Mouse (Mus musculus) embryonic facial prominence, embryonic 10.5 days (tissue): ENCODE data around the gene Psd. TPM values are rescaled to one million over a fixed set of nuclear protein-coding genes. Genes with fewer than 3 reads are reported as not detected.
A peak's percentile ranks its signal among the peaks of the same experiment; 100 is the strongest.

Experiments
- DNase-seq: peaks from one replicate; pipeline ENCODE4 v3.0.0-alpha.2; 2017; ENCODE audit warnings: low spot score
- H3K27ac ChIP-seq: fragments of 300-500 bp; sonication (generic); replicated peaks from 2 replicates; pipeline ENCODE4 v1.5.1; 2016; ENCODE audit warnings: mild to moderate bottlenecking
- H3K27me3 ChIP-seq: fragments of 300-500 bp; sonication (generic); replicated peaks from 2 replicates; pipeline ENCODE4 v1.6.1; 2016; ENCODE audit warnings: low read depth, mild to moderate bottlenecking; ENCODE audit not compliant: poor library complexity, severe bottlenecking
- H3K36me3 ChIP-seq: fragments of 300-500 bp; sonication (generic); replicated peaks from 2 replicates; pipeline ENCODE4 v1.6.1; 2016; ENCODE audit warnings: mild to moderate bottlenecking, moderate library complexity
- H3K4me1 ChIP-seq: fragments of 300-500 bp; sonication (generic); 2 replicates; pipeline ENCODE4 v1.6.1; 2016
- H3K4me3 ChIP-seq: fragments of 300-500 bp; sonication (generic); 2 replicates; pipeline ENCODE4 v1.5.1; 2016; ENCODE audit warnings: mild to moderate bottlenecking, moderate library complexity
- H3K9me3 ChIP-seq: fragments of 300-500 bp; sonication (generic); 2 replicates; pipeline ENCODE4 v1.6.1; 2016; ENCODE audit warnings: mild to moderate bottlenecking
- WGBS: fragments of 180-500 bp; shearing (Covaris S2); methylation state at CpG from one replicate; pipeline ENCODE4 v1.1.7; 2016; 5-methylcytosine and 5-hydroxymethylcytosine counted together
- polyA plus RNA-seq: library from polyadenylated mRNA; unstranded; fragments of >200 nt; fragmentation: Nextera tagmentation; extraction: Ambion mirVana; gene quantifications from 2 replicates; pipeline ENCODE4 v1.2.1, GENCODE M21; 2016

The Psd gene
- polyA plus RNA-seq, 1 experiment from 2014 or later, result 3.5 TPM

DNA sequence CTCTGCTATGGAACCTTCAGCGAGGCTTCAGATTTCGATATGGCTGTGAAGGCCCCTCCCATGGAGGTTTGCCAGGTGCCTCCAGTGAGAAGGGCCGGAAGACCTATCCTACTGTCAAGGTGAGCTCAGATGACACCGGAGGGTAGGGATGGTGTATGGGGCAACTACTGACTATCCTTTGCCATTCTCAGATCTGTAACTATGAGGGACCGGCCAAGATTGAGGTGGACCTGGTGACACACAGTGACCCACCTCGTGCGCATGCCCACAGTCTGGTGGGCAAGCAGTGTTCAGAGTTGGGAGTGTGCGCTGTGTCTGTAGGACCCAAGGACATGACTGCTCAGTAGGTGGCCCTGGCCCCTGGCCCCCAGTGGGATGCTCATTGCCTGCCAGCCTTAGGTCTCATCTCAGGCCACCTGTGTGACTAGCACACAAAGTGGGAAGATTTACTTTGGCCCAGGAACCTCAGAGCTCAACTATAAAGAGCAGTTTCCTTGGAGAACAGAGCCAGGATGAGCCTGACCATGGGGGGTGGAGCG is 20.1 kb downstream of the Psd start:
- Histone ChIP-seq H3K4me3 (no peak overlapping the region), H3K27me3 (peaks cover 60% of the 10 kb centered on the region), H3K27ac (no peak overlapping the region), H3K9me3 (no peaks in the 10 kb centered on the region), H3K4me1 (peaks cover 42% of the 10 kb centered on the region), H3K36me3 (peaks cover 23% of the 10 kb centered on the region)
- 90% methylated on average over 9 of the region's 9 CpGs for whole genome bisulfite sequencing
- DNase-seq, result peak; percentile 7

GRCm38 (mm10) chr19:46306268-46306610 is 20.7 kb downstream of the Psd start:
- no peaks in the 10 kb centered on the region for H3K9me3 ChIP-seq
- peaks cover 54% of the 10 kb centered on the region for H3K27me3 ChIP-seq
- peak overlapping the region; percentile 75 for H3K4me3 ChIP-seq
- H3K4me1 ChIP-seq, result peaks cover 42% of the 10 kb centered on the region
- WGBS, result 55% methylated on average over 5 of the region's 5 CpGs
- H3K36me3 ChIP-seq, result peaks cover 18% of the 10 kb centered on the region
- H3K27ac ChIP-seq, result 0 out of 2 replicates have a peak overlapping the region, but pooled peaks have one; percentile 79
- no peak for DNase-seq

DNA sequence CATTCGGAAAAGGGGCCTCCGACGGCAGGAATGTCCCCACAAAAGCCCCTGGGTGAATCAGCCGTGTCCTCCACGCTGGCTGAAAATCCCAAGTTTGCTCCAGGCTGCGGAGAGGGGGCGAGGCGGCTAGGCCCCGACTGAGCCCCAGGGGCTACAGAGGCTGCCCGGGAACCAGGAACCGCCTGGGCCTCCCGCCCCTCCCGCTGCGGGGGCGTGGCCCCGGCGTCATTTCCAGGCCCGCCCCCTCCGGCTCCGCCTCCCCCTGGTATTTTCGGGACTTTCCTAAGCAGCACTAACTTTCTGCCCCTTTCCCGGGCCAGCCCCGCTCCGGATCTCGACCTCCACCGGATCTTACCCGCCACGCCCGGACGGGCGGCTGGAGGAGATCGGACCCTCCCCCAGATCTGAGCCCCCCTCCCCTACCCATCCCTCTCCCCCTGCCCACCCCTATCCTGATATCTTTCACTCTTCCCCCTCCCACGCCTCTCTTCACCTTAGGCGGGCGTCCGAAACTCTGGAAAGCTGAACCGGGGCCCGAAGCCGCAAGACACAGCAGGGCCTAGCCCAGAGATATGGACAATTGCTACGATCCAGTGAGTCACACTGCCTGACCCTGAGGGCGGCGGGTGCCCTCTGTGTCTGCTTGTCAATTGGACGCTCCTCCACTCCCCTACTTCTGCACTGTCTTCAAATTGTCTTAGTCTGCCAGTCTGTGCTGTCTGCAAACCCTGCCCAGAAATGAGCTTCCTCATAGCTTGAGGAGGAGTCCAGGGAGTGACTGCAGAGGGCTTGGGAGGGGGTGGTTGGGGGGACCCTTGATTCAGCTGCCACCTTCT is 21.3 kb downstream of the Psd start:
- WGBS, result under 1% methylated on average over 43 of the region's 43 CpGs
- Histone ChIP-seq H3K4me1 (peaks cover 42% of the 10 kb centered on the region), H3K36me3 (peaks cover 12% of the 10 kb centered on the region), H3K27me3 (peaks cover 48% of the 10 kb centered on the region), H3K4me3 (peak overlapping the region; percentile 75), H3K27ac (peak overlapping the region; percentile 79), H3K9me3 (no peaks in the 10 kb centered on the region)
- peak; percentile 92 for DNase-seq

GRCm38 (mm10) chr19:46304908-46305333 is 22.0 kb downstream of the Psd start:
- peak overlapping the region; percentile 79 for H3K27ac ChIP-seq

GRCm38 (mm10) chr19:46304216-46304841 is 22.6 kb downstream of the Psd start, which contains the start of gene Nfkb2:
Gene Nfkb2 (plus strand): TSS chr19:46304320.
- H3K36me3 ChIP-seq, result no peaks in the 10 kb centered on the region
- H3K27ac ChIP-seq, result peak within 1 kb of the TSS; percentile 79
- H3K4me1 ChIP-seq, result peaks cover 42% of the 10 kb centered on the region
- under 1% methylated on average over 39 of the region's 39 CpGs for WGBS
- peaks cover 35% of the 10 kb centered on the region for H3K27me3 ChIP-seq
- H3K9me3 ChIP-seq, result no peaks in the 10 kb centered on the region
- DNase-seq, result peak; percentile 93
- peak within 1 kb of the TSS; percentile 75 for H3K4me3 ChIP-seq

More at GRCm38 (mm10) chr19:46304908-46305333, 22.0 kb downstream of the Psd start:
- WGBS, result under 1% methylated on average over 34 of the region's 34 CpGs
- Histone ChIP-seq H3K27me3 (peaks cover 41% of the 10 kb centered on the region), H3K4me1 (peaks cover 42% of the 10 kb centered on the region), H3K36me3 (peaks cover 4% of the 10 kb centered on the region), H3K4me3 (peak overlapping the region; percentile 75), H3K9me3 (no peaks in the 10 kb centered on the region)
- DNase-seq, result no peak

DNA sequence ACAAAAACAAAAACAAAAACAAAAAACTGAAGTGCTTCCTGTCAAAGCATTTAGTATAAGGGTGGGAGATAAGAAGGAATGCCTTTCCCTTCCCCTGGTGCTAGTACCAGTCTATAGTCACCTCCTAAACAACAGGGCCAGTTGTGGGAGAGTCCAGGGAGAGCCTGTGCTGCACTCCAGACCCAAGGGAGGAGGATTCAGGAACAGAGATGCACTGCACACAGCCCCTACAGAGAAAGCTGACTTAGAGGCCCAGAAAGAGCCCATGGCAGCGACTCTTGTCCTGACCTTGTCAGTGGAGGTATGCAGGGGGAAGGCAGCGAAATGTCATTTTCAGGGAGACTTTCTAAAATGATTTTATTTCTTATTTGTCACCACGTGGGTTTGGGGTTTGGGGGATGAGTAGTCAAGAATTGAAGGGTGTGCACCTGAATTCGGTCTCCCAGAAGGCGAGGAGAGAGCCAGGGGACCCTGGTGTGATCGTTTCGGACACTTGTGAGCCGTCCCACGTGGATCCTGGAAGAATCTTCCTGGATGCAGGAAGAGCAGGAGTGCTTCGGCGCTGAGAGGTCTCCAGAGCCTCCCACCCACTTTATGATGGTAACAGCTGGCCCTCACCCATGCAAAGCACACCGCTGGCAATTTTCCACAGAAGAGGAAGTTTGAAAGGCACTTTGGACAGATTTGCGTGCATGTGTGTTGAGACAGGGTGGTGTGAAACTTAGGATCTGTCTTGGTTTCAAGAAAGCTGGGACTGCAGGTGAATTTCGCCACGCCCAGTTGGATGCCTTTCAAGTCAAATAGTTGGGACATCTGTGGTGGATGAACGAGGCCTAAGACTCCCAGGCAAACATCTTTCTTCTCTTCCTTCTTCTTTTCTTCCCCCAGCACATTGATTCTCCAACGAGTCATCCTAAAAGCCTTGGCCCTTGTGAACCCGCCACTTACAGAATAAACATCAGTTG is 23.4 kb downstream of the Psd start:
- WGBS, result 56% methylated on average over 18 of the region's 18 CpGs
- peaks cover 29% of the 10 kb centered on the region for H3K27me3 ChIP-seq
- H3K36me3 ChIP-seq, result no peaks in the 10 kb centered on the region
- H3K9me3 ChIP-seq, result no peaks in the 10 kb centered on the region
- H3K27ac ChIP-seq, result peak overlapping the region; percentile 73; the same call in 1 of the 2 replicates
- no peak for DNase-seq
- peaks cover 36% of the 10 kb centered on the region for H3K4me1 ChIP-seq
- peak overlapping the region; percentile 75 for H3K4me3 ChIP-seq

GRCm38 (mm10) chr19:46302551-46302950 is 24.4 kb downstream of the Psd start:
- Histone ChIP-seq H3K27ac (no peak overlapping the region), H3K9me3 (no peaks in the 10 kb centered on the region), H3K27me3 (peaks cover 19% of the 10 kb centered on the region), H3K36me3 (no peaks in the 10 kb centered on the region), H3K4me3 (no peak overlapping the region), H3K4me1 (peaks cover 33% of the 10 kb centered on the region)
- 88% methylated on average over 4 of the region's 4 CpGs for WGBS
- peak; percentile 2 for DNase-seq

- H3K27me3 ChIP-seq, result 0 out of 2 replicates have a peak, but pooled peaks cover 3% of the 10 kb centered on the region
- no peak overlapping the region for H3K27ac ChIP-seq
- WGBS, result 41% methylated on average over 8 of the region's 8 CpGs
- H3K36me3 ChIP-seq, result no peaks in the 10 kb centered on the region
- DNase-seq, result no peak
- H3K4me1 ChIP-seq, result peaks cover 20% of the 10 kb centered on the region
- no peak overlapping the region for H3K4me3 ChIP-seq
- no peaks in the 10 kb centered on the region for H3K9me3 ChIP-seq
These were observed 26.5 kb downstream of the Psd start for GRCm38 (mm10) chr19:46300294-46301045.

DNA sequence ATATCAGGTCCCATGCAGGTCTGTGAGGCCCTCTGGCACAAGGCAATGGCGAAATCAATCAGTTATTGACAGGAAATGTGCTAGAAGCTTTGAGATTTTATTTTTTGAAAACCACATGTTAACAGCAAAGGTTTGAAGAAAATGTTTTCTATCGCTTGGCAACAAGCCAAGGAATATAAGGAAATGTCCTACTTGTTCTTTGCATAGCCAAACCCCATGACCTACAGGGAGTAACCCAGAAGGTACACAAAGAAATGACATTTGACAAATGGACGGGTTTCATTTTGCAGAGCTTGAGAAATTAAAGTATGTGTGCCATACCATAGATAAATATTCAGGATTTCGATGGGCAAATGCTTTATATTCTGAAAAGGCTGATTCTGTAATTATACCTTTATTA is 30.0 kb downstream of the Psd start:
- Histone ChIP-seq H3K36me3 (no peaks in the 10 kb centered on the region), H3K9me3 (no peaks in the 10 kb centered on the region), H3K27me3 (no peaks in the 10 kb centered on the region), H3K27ac (no peak overlapping the region), H3K4me3 (no peak overlapping the region), H3K4me1 (no peaks in the 10 kb centered on the region)
- 71% methylated on average over 4 of the region's 4 CpGs for WGBS
- no peak for DNase-seq

DNA sequence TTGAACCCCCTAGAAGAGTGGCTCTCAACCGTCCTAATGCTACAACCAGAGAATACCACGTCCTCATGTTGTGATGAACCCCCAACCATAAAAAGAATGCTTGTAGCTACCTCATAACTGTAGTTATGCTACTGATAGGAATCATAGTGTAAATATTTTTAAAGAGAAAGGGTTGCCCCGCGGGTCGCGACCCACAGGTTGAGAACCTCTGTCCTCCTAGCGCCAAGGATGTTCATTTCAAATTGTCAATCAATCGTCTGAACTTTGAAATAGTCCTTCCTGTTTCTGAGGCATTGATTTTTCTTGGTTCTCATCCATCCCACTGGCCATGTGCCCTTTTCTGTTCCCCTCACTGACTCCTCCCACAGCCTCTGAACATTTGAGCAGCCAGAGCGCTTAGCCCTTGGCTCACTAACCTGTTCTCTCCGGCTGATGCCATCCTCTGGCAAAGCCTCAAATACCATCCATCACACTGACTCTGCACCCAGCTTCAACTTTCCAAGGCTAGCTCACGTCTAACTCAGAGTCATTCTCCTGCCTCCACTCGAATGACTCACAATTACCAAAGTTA is 36.3 kb downstream of the Psd start:
- 68% methylated on average over 12 of the region's 12 CpGs for WGBS
- no peak overlapping the region for H3K4me3 ChIP-seq
- no peaks in the 10 kb centered on the region for H3K9me3 ChIP-seq

GRCm38 (mm10) chr19:46287566-46287965 is 39.4 kb downstream of the Psd start:
- no peaks in the 10 kb centered on the region for H3K9me3 ChIP-seq
- H3K27ac ChIP-seq, result no peak overlapping the region
- H3K27me3 ChIP-seq, result no peaks in the 10 kb centered on the region
- H3K4me1 ChIP-seq, result no peaks in the 10 kb centered on the region
- no peak overlapping the region for H3K4me3 ChIP-seq
- WGBS, result 87% methylated on average over 3 of the region's 3 CpGs
- no peak for DNase-seq
- peaks cover 50% of the 10 kb centered on the region for H3K36me3 ChIP-seq

More for the DNA sequence above, 36.3 kb downstream of the Psd start:
- DNase-seq, result no peak
- H3K27ac ChIP-seq, result no peak overlapping the region
- H3K4me1 ChIP-seq, result no peaks in the 10 kb centered on the region
- H3K27me3 ChIP-seq, result no peaks in the 10 kb centered on the region
- H3K36me3 ChIP-seq, result peaks cover 19% of the 10 kb centered on the region
